Mouse (Mus musculus): ENCODE data around the gene Gabpa. TPM values are rescaled to one million over a fixed set of nuclear protein-coding genes. Genes with fewer than 3 reads are reported as not detected.
A peak's percentile ranks its signal among the peaks of the same experiment; 100 is the strongest.

Gene Gabpa
- polyA plus RNA-seq, 1 experiment from 2014 or later, result 17.5 TPM

DNA sequence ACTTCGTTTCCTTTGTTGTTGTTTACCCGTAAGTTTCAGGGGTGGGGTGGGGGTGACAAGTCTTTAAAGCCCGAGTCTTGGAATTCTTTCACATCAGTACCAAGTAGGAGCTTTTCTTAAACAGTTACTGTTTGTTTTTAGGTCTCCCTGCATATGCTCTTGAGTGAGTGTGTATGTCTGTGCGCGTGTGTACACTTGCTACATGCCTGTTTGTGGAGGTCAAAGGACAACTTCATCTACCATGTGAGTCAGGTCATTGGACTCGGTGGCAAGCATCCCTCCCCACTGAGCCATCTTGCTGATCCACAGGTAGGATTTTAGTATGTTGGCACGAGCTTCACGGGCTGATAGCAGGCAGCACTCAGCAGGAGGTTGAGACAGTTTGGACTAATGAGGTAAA, 39.1 kb downstream of the Gabpa start:
- ATAC-seq (ENCODE audit: low FRiP score, low read depth), result no peak
- H3K4me3 ChIP-seq, result no peak overlapping the region

GRCm38 (mm10) chr16:84875012-84875717, 40.4 kb downstream of the Gabpa start:
- ATAC-seq (ENCODE audit: low FRiP score, low read depth), result no peak
- no peak overlapping the region for H3K27ac ChIP-seq (replicated peaks)
- H3K36me3 ChIP-seq, result no peaks in the 10 kb centered on the region
- H3K9me3 ChIP-seq, result no peaks in the 10 kb centered on the region
- no peaks in the 10 kb centered on the region for H3K27me3 ChIP-seq
- no peak overlapping the region for H3K4me3 ChIP-seq
- WGBS, result 72% methylated on average over 24 of the region's 24 CpGs
- H3K9ac ChIP-seq, result no peak overlapping the region
- peaks cover 9% of the 10 kb centered on the region for H3K4me1 ChIP-seq (replicated peaks)
- peak overlapping the region; percentile 35; the same call in 1 of the 2 replicates for H3K4me2 ChIP-seq

More for the DNA sequence above, 39.1 kb downstream of the Gabpa start:
- peaks cover 9% of the 10 kb centered on the region for H3K4me1 ChIP-seq (replicated peaks)
- H3K9me3 ChIP-seq, result no peaks in the 10 kb centered on the region
- no peak overlapping the region for H3K27ac ChIP-seq (replicated peaks)
- WGBS, result 83% methylated on average over 8 of the region's 8 CpGs
- no peak overlapping the region for H3K9ac ChIP-seq
- H3K27me3 ChIP-seq, result no peaks in the 10 kb centered on the region
- no peak overlapping the region for H3K4me2 ChIP-seq
- H3K36me3 ChIP-seq, result no peaks in the 10 kb centered on the region

DNA sequence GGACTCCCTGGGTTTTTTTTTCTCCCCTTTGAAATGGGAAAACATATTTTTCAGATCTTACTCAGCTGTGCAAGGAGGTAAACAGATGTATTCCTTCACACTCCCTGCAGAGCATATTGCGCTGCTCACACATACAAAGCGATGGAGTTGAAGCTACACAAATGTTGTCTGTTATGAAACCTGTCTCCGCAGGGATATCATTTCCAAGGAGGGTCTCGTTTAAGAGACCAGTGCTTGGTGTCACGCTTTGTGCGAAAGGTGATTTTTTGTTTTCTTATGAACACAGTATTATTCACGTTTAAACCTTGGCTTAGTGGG, 41.0 kb downstream of the Gabpa start:
- WGBS, result 73% methylated on average over 7 of the region's 7 CpGs
- Histone ChIP-seq H3K27ac (replicated peaks) (no peak overlapping the region), H3K4me2 (no peak overlapping the region), H3K9ac (no peak overlapping the region), H3K9me3 (no peaks in the 10 kb centered on the region), H3K36me3 (no peaks in the 10 kb centered on the region), H3K27me3 (no peaks in the 10 kb centered on the region), H3K4me3 (no peak overlapping the region), H3K4me1 (replicated peaks) (peaks cover 9% of the 10 kb centered on the region)
- no peak for ATAC-seq (ENCODE audit: low FRiP score, low read depth)

GRCm38 (mm10) chr16:84876082-84876481, 41.4 kb downstream of the Gabpa start:
- 0 out of 2 replicates have a peak, but pooled peaks have one; percentile 54 for ATAC-seq (ENCODE audit: low FRiP score, low read depth)
- WGBS, result 37% methylated on average over 8 of the region's 8 CpGs
- Histone ChIP-seq H3K4me3 (no peak overlapping the region), H3K4me1 (replicated peaks) (peaks cover 9% of the 10 kb centered on the region), H3K27ac (replicated peaks) (no peak overlapping the region), H3K27me3 (no peaks in the 10 kb centered on the region), H3K4me2 (no peak overlapping the region), H3K9me3 (no peaks in the 10 kb centered on the region), H3K36me3 (no peaks in the 10 kb centered on the region), H3K9ac (no peak overlapping the region)

DNA sequence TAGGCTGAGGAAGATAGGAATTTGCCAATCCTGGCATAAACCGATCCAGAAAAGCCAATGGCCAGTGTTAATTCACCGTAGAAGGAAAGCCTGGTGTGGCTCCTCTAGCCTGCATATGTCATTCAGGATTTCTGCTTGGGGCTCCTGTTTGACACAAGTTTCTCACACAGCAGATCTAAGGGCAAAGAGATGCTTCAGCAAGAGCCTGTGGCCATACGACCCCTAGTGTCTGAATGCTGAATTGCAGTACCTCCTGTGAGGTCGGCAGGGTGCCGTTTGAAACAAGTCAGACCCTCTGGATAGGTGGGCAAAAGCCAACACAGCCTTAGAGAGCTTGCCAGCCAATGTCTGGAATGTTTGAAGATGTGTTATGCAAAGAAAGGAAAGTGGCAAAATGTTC, 44.4 kb downstream of the Gabpa start:
- Histone ChIP-seq H3K27me3 (no peaks in the 10 kb centered on the region), H3K4me3 (no peak overlapping the region), H3K36me3 (no peaks in the 10 kb centered on the region), H3K9me3 (no peaks in the 10 kb centered on the region), H3K4me1 (replicated peaks) (peaks cover 9% of the 10 kb centered on the region), H3K4me2 (no peak overlapping the region), H3K9ac (no peak overlapping the region), H3K27ac (replicated peaks) (no peak overlapping the region)
- ATAC-seq (ENCODE audit: low FRiP score, low read depth), result no peak
- WGBS, result 23% methylated on average over 5 of the region's 5 CpGs

GRCm38 (mm10) chr16:84881168-84881567, 46.4 kb downstream of the Gabpa start:
- ATAC-seq (ENCODE audit: low FRiP score, low read depth), result no peak
- WGBS, result 89% methylated on average over 9 of the region's 9 CpGs
- no peak overlapping the region for H3K27ac ChIP-seq (replicated peaks)

GRCm38 (mm10) chr16:84881754-84882321, 47.1 kb downstream of the Gabpa start:
- Histone ChIP-seq H3K4me3 (no peak overlapping the region), H3K4me2 (no peak overlapping the region), H3K9ac (no peak overlapping the region), H3K27me3 (no peaks in the 10 kb centered on the region), H3K9me3 (no peaks in the 10 kb centered on the region), H3K36me3 (no peaks in the 10 kb centered on the region), H3K4me1 (replicated peaks) (no peaks in the 10 kb centered on the region), H3K27ac (replicated peaks) (no peak overlapping the region)
- WGBS, result 90% methylated on average over 8 of the region's 8 CpGs
- no peak for ATAC-seq (ENCODE audit: low FRiP score, low read depth)

More at GRCm38 (mm10) chr16:84881168-84881567, 46.4 kb downstream of the Gabpa start:
- Histone ChIP-seq H3K36me3 (no peaks in the 10 kb centered on the region), H3K27me3 (no peaks in the 10 kb centered on the region), H3K4me1 (replicated peaks) (peaks cover 2% of the 10 kb centered on the region), H3K9me3 (no peaks in the 10 kb centered on the region), H3K4me3 (no peak overlapping the region), H3K9ac (no peak overlapping the region), H3K4me2 (no peak overlapping the region)

DNA sequence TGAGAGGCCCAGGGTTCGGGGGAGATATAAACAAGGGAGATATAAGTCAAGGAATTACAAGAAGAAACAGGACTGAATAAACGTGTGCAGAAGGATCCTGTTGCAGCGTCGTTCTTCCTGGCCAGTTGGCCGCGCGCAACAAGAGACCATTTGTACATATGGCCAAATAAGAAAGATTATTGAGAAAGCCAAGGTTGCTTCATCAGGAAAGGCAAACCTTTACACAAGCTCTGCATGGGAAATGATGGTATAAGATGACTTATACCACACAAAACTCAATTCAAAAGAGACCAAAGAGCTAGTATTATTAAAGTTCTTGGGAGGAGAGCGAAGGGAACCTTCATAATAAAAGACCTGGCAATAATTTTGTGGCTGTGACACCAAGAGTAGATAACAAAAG, 49.8 kb downstream of the Gabpa start:
- no peak for ATAC-seq (ENCODE audit: low FRiP score, low read depth)
- H3K4me3 ChIP-seq, result no peak overlapping the region
- WGBS, result 88% methylated on average over 8 of the region's 8 CpGs

GRCm38 (mm10) chr16:84902995-84903394, 68.3 kb downstream of the Gabpa start:
- H3K4me2 ChIP-seq, result no peak overlapping the region
- WGBS, result 93% methylated on average over 4 of the region's 4 CpGs
- H3K27ac ChIP-seq (replicated peaks), result no peak overlapping the region
- no peak for ATAC-seq (ENCODE audit: low FRiP score, low read depth)
- no peaks in the 10 kb centered on the region for H3K4me1 ChIP-seq (replicated peaks)
- no peak overlapping the region for H3K4me3 ChIP-seq
- no peak overlapping the region for H3K9ac ChIP-seq
- no peaks in the 10 kb centered on the region for H3K9me3 ChIP-seq
- no peaks in the 10 kb centered on the region for H3K27me3 ChIP-seq
- H3K36me3 ChIP-seq, result no peaks in the 10 kb centered on the region

More for the DNA sequence above, 49.8 kb downstream of the Gabpa start:
- no peak overlapping the region for H3K9ac ChIP-seq
- no peaks in the 10 kb centered on the region for H3K9me3 ChIP-seq
- H3K27ac ChIP-seq (replicated peaks), result no peak overlapping the region
- H3K36me3 ChIP-seq, result no peaks in the 10 kb centered on the region
- no peak overlapping the region for H3K4me2 ChIP-seq
- no peaks in the 10 kb centered on the region for H3K4me1 ChIP-seq (replicated peaks)
- no peaks in the 10 kb centered on the region for H3K27me3 ChIP-seq

- H3K4me1 ChIP-seq (replicated peaks), result no peaks in the 10 kb centered on the region
- no peak overlapping the region for H3K27ac ChIP-seq (replicated peaks)
- no peaks in the 10 kb centered on the region for H3K36me3 ChIP-seq
- 83% methylated on average over 8 of the region's 8 CpGs for WGBS
- H3K9ac ChIP-seq, result no peak overlapping the region
- H3K27me3 ChIP-seq, result no peaks in the 10 kb centered on the region
- H3K9me3 ChIP-seq, result no peaks in the 10 kb centered on the region
- no peak overlapping the region for H3K4me3 ChIP-seq
- H3K4me2 ChIP-seq, result no peak overlapping the region
- ATAC-seq (ENCODE audit: low FRiP score, low read depth), result no peak
Observed at GRCm38 (mm10) chr16:84911477-84912165, 76.9 kb downstream of the Gabpa start.

Data from hindbrain, embryonic 15.5 days (tissue).